Mouse (Mus musculus): ENCODE data around the gene Gm12248. TPM values are rescaled to one million over a fixed set of nuclear protein-coding genes. Genes with fewer than 3 reads are reported as not detected.

Gm12248 gene
- total and polyA plus RNA-seq, 2 experiments from 2014 or later = not detected

DNA sequence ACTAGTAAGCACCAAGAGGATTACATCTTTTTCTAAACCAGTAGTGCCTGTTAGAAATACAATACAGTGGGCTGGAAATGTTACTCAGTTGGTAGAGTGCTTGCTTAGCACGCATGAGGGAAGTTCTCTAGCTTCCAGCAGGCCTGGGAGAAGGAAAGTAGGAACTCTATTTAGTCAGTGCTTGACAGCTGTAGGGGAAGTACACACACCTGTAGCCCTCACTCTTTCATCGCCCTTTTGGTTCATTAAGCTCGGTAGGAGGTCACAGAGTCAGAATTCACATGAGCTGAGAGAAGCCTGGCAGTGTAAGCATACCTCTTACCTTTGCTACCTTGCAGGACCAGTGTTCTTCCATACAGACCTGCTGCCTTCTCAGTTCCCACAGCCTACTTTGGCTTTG, 66.6 kb downstream of the Gm12248 start:
- no peak for ATAC-seq
- WGBS = 72% methylated on average over 3 of the region's 3 CpGs
- no peak for TF ChIP-seq CTCF (IDR thresholded peaks at IDR 0.05; ENCODE audit: low read depth)

GRCm38 (mm10) chr11:58025881-58026280, 67.1 kb downstream of the Gm12248 start:
- Histone ChIP-seq H3K4me2 (ENCODE audit: low read depth) (no peak overlapping the region), H3K9me3 (ENCODE audit: low read length) (no peaks in the 10 kb centered on the region), H3K27me3 (ENCODE audit: insufficient read depth, low read length) (no peaks in the 10 kb centered on the region), H3K9ac (no peak overlapping the region), H3K36me3 (ENCODE audit: insufficient read depth) (no peaks in the 10 kb centered on the region), H3K4me1 (ENCODE audit: insufficient read depth) (no peaks in the 10 kb centered on the region), H3K27ac (ENCODE audit: low read depth, low read length) (no peak overlapping the region), H3K4me3 (ENCODE audit: low read depth, low read length) (no peak overlapping the region)
- no peak for DNase-seq
- no peak for TF ChIP-seq CTCF (IDR thresholded peaks at IDR 0.05; ENCODE audit: low read depth)
- WGBS = 90% methylated on average over 4 of the region's 4 CpGs
- no peak for ATAC-seq

More for the DNA sequence above, 66.6 kb downstream of the Gm12248 start:
- Histone ChIP-seq H3K9ac (no peak overlapping the region), H3K4me3 (ENCODE audit: low read depth, low read length) (no peak overlapping the region), H3K36me3 (ENCODE audit: insufficient read depth) (no peaks in the 10 kb centered on the region), H3K9me3 (ENCODE audit: low read length) (no peaks in the 10 kb centered on the region), H3K27me3 (ENCODE audit: insufficient read depth, low read length) (no peaks in the 10 kb centered on the region), H3K4me2 (ENCODE audit: low read depth) (no peak overlapping the region), H3K4me1 (ENCODE audit: insufficient read depth) (no peaks in the 10 kb centered on the region), H3K27ac (ENCODE audit: low read depth, low read length) (no peak overlapping the region)
- no peak for DNase-seq

- Histone ChIP-seq H3K4me1 (ENCODE audit: insufficient read depth) (no peaks in the 10 kb centered on the region), H3K4me3 (ENCODE audit: low read depth, low read length) (no peak overlapping the region), H3K9me3 (ENCODE audit: low read length) (no peaks in the 10 kb centered on the region), H3K4me2 (ENCODE audit: low read depth) (no peak overlapping the region), H3K27me3 (ENCODE audit: insufficient read depth, low read length) (no peaks in the 10 kb centered on the region), H3K27ac (ENCODE audit: low read depth, low read length) (no peak overlapping the region), H3K36me3 (ENCODE audit: insufficient read depth) (no peaks in the 10 kb centered on the region), H3K9ac (no peak overlapping the region)
- TF ChIP-seq CTCF (IDR thresholded peaks at IDR 0.05; ENCODE audit: low read depth) = no peak
- WGBS = 82% methylated on average over 2 of the region's 2 CpGs
- ATAC-seq = no peak
- no peak for DNase-seq
Measured at GRCm38 (mm10) chr11:58024671-58025070, 68.3 kb downstream of the Gm12248 start.

DNA sequence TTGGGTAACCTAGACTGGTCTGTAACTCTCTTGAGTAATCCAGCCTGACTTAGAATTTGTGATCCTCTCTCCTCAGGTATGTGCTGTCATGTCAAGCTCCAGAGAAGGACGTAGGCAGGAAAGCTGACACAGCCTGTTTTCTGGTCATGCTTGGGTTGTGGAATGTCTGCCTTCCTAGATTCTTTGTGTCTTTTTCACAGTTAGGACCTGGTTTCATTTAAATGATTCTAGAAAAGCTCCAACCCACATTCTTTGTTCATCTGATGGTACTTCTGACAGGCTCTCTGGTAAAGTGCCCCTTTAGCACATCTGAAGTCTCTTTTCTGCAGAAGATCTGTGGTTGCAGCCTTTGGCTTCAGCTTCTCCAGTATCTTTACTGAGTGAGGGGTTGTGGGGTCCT, 68.7 kb downstream of the Gm12248 start:
- DNase-seq = no peak

DNA sequence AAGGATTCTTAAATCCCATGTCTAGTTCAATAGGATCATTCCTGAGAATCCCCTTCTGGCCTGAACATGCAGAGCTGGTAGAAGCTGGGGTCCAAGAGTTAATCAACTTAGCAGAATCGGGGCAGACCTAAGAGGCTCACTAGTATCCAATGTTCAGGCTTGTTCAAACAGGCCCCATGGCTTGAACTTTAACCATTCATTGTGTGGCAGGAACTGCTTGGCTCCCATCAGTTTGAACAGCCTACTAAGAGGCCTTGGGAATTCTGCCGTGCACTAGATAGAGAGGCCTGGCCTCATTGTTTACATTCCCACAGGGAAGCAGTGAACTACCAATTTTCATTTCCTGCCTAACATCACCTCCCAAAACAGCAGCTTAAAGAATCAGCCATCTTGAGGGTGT, 71.3 kb downstream of the Gm12248 start:
- H3K4me2 ChIP-seq (ENCODE audit: low read depth) = no peak overlapping the region
- no peaks in the 10 kb centered on the region for H3K27me3 ChIP-seq (ENCODE audit: insufficient read depth, low read length)
- H3K9ac ChIP-seq = no peak overlapping the region
- DNase-seq (no peak), ATAC-seq (no peak)
- H3K27ac ChIP-seq (ENCODE audit: low read depth, low read length) = no peak overlapping the region
- no peaks in the 10 kb centered on the region; the same call in 1 of the 2 replicates for H3K4me1 ChIP-seq (ENCODE audit: insufficient read depth)
- WGBS = 55% methylated on average over 2 of the region's 2 CpGs
- H3K4me3 ChIP-seq (ENCODE audit: low read depth, low read length) = no peak overlapping the region
- no peak for TF ChIP-seq CTCF (IDR thresholded peaks at IDR 0.05; ENCODE audit: low read depth)
- no peaks in the 10 kb centered on the region for H3K9me3 ChIP-seq (ENCODE audit: low read length)
- H3K36me3 ChIP-seq (ENCODE audit: insufficient read depth) = no peaks in the 10 kb centered on the region

More for the DNA sequence above, 68.7 kb downstream of the Gm12248 start:
- Histone ChIP-seq H3K9me3 (ENCODE audit: low read length) (no peaks in the 10 kb centered on the region), H3K4me2 (ENCODE audit: low read depth) (no peak overlapping the region), H3K36me3 (ENCODE audit: insufficient read depth) (no peaks in the 10 kb centered on the region), H3K9ac (no peak overlapping the region), H3K27ac (ENCODE audit: low read depth, low read length) (no peak overlapping the region), H3K27me3 (ENCODE audit: insufficient read depth, low read length) (no peaks in the 10 kb centered on the region), H3K4me3 (ENCODE audit: low read depth, low read length) (no peak overlapping the region), H3K4me1 (ENCODE audit: insufficient read depth) (no peaks in the 10 kb centered on the region)
- ATAC-seq = no peak
- WGBS = 83% methylated on average over 1 of the region's 1 CpGs
- no peak for TF ChIP-seq CTCF (IDR thresholded peaks at IDR 0.05; ENCODE audit: low read depth)

DNA sequence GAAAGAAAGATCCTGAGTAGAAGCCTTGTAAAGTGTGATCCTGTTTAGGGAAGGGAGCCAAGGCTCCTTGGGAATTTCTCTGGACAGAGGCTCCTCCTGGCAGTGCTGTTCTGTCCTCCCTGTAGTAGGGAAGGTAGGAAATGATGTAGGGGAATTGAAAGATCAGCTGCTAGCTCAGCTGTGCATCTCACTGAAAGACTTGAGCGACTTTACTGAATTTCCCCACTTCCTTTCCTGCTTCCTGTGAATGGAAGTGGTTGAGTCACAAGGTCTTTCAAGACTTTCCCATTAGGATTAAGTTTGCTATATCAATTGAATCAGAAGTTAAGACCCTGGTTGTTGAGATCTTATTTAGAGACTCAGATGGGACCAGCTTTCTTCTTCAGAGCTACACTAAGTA, 71.8 kb downstream of the Gm12248 start:
- Histone ChIP-seq H3K36me3 (ENCODE audit: insufficient read depth) (no peaks in the 10 kb centered on the region), H3K4me3 (ENCODE audit: low read depth, low read length) (no peak overlapping the region), H3K4me1 (ENCODE audit: insufficient read depth) (no peaks in the 10 kb centered on the region; the same call in 1 of the 2 replicates), H3K27me3 (ENCODE audit: insufficient read depth, low read length) (no peaks in the 10 kb centered on the region), H3K9me3 (ENCODE audit: low read length) (no peaks in the 10 kb centered on the region), H3K9ac (no peak overlapping the region), H3K27ac (ENCODE audit: low read depth, low read length) (no peak overlapping the region), H3K4me2 (ENCODE audit: low read depth) (no peak overlapping the region)
- no peak for TF ChIP-seq CTCF (IDR thresholded peaks at IDR 0.05; ENCODE audit: low read depth)
- WGBS = 68% methylated on average over 1 of the region's 1 CpGs
- DNase-seq = no peak
- no peak for ATAC-seq

- no peak for TF ChIP-seq CTCF (IDR thresholded peaks at IDR 0.05; ENCODE audit: low read depth)
- H3K27ac ChIP-seq (ENCODE audit: low read depth, low read length) = no peak overlapping the region
- 92% methylated on average over 4 of the region's 4 CpGs for WGBS
- H3K4me3 ChIP-seq (ENCODE audit: low read depth, low read length) = no peak overlapping the region
- ATAC-seq (no peak), DNase-seq (no peak)
- no peaks in the 10 kb centered on the region for H3K36me3 ChIP-seq (ENCODE audit: insufficient read depth)
- H3K9ac ChIP-seq = no peak overlapping the region
- H3K27me3 ChIP-seq (ENCODE audit: insufficient read depth, low read length) = no peaks in the 10 kb centered on the region
- H3K4me1 ChIP-seq (ENCODE audit: insufficient read depth) = no peaks in the 10 kb centered on the region; the same call in 1 of the 2 replicates
- H3K9me3 ChIP-seq (ENCODE audit: low read length) = no peaks in the 10 kb centered on the region
- H3K4me2 ChIP-seq (ENCODE audit: low read depth) = no peak overlapping the region
Measured at GRCm38 (mm10) chr11:58018701-58019100, 74.2 kb downstream of the Gm12248 start.

All from forebrain, postnatal 0 days (tissue).